Mouse (Mus musculus) midbrain, embryonic 14.5 days (tissue): ENCODE measurements around the gene Cyfip1. TPM values are rescaled to one million over a fixed set of nuclear protein-coding genes. Genes with fewer than 3 reads are reported as not detected.
A peak's percentile ranks its signal among the peaks of the same experiment; 100 is the strongest.

Experiments used
- ATAC-seq: fragments of 200-750 bp; cut with Nextera tagmentation; 2 replicates; pipeline ENCODE4 v1.8.0; 2017; ENCODE audit warnings: moderate number of reproducible peaks, moderate library complexity; ENCODE audit not compliant: low FRiP score, low TSS enrichment
- DNase-seq: peaks from one replicate; pipeline ENCODE4 v3.0.0-alpha.2; 2015
- H3K27ac ChIP-seq: fragments of 300-500 bp; sonication (generic); replicated peaks from 2 replicates; pipeline ENCODE4 v1.5.1; 2014; ENCODE audit warnings: mild to moderate bottlenecking, low read depth, low read length, moderate library complexity
- H3K27me3 ChIP-seq: fragments of 300-500 bp; sonication (generic); 2 replicates; pipeline ENCODE4 v1.6.1; 2014; ENCODE audit warnings: low read length, control low read depth, mixed read lengths; ENCODE audit not compliant: control insufficient read depth, insufficient read depth
- H3K36me3 ChIP-seq: fragments of 300-500 bp; sonication (generic); 2 replicates; pipeline ENCODE4 v1.6.1; 2014; ENCODE audit warnings: low read length, control low read depth; ENCODE audit not compliant: control insufficient read depth, insufficient read depth
- H3K4me1 ChIP-seq: fragments of 300-500 bp; sonication (generic); 2 replicates; pipeline ENCODE4 v1.6.1; 2014; ENCODE audit warnings: mild to moderate bottlenecking, antibody characterized with exemption, low read length, control low read depth; ENCODE audit not compliant: control insufficient read depth, insufficient read depth
- H3K4me2 ChIP-seq: fragments of 300-500 bp; sonication (generic); 2 replicates; pipeline ENCODE4 v1.6.1; 2014; ENCODE audit warnings: mild to moderate bottlenecking, low read length, moderate library complexity
- H3K4me3 ChIP-seq: fragments of 300-500 bp; sonication (generic); replicated peaks from 2 replicates; pipeline ENCODE4 v1.5.1; 2014; ENCODE audit warnings: low read depth, low read length
- H3K9ac ChIP-seq: fragments of 300-500 bp; sonication (generic); replicated peaks from 2 replicates; pipeline ENCODE4 v1.6.1; 2014; ENCODE audit warnings: mild to moderate bottlenecking, low read length, moderate library complexity
- H3K9me3 ChIP-seq: fragments of 300-500 bp; sonication (generic); 2 replicates; pipeline ENCODE4 v1.6.1; 2016; ENCODE audit warnings: low read length, control low read depth, mixed read lengths; ENCODE audit not compliant: control insufficient read depth
- WGBS: fragments of 180-500 bp; shearing (Covaris S2); extraction: QIAGEN DNeasy Blood & Tissue Kit; methylation state at CpG from one replicate; pipeline ENCODE4 v1.1.7; 2014; 5-methylcytosine and 5-hydroxymethylcytosine counted together
- polyA plus RNA-seq: library from polyadenylated mRNA; unstranded; fragments of >200 nt; fragmentation: Nextera tagmentation; extraction: Ambion mirVana; gene quantifications from 2 replicates; pipeline ENCODE4 v1.2.1, GENCODE M21; 2014

The Cyfip1 gene
- polyA plus RNA-seq, 1 experiment from 2014 or later, result 55.1 TPM

DNA sequence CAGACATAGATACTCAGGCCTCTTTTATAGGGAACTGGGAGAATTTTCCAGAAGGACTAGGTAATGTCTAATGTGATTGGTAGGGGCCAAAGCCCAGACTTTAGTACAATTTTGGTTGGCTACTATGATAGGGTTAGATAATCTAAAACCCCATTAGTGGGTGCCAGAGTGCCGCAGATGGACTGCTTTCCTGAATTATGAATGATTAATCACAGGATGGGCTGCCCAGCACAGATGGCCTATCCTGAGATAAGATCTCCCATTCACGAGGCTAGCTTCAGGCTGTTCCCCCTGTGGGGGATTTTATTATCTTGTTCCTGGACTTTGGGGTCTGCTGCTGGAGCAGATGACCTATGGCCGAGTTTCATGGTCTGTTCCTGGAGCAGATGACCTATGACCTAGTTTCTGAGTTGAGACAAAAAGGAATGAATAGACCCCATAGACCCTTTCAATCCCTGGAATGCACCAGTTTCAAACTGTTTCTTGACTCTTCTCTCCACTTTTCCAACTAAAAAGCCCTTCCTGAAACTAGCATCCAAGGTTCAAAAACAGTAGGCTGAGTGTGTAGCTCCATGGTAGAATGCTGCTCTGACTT lies 125.4 kb downstream of the Cyfip1 start:
- Histone ChIP-seq H3K9me3 (no peaks in the 10 kb centered on the region), H3K4me2 (no peak overlapping the region), H3K36me3 (no peaks in the 10 kb centered on the region), H3K4me3 (no peak overlapping the region), H3K9ac (no peak overlapping the region), H3K27me3 (no peaks in the 10 kb centered on the region), H3K4me1 (peaks cover 7% of the 10 kb centered on the region; the same call in 1 of the 2 replicates), H3K27ac (no peak overlapping the region)
- WGBS, result 28% methylated on average over 3 of the region's 3 CpGs
- no peak for ATAC-seq
- DNase-seq, result no peak

DNA sequence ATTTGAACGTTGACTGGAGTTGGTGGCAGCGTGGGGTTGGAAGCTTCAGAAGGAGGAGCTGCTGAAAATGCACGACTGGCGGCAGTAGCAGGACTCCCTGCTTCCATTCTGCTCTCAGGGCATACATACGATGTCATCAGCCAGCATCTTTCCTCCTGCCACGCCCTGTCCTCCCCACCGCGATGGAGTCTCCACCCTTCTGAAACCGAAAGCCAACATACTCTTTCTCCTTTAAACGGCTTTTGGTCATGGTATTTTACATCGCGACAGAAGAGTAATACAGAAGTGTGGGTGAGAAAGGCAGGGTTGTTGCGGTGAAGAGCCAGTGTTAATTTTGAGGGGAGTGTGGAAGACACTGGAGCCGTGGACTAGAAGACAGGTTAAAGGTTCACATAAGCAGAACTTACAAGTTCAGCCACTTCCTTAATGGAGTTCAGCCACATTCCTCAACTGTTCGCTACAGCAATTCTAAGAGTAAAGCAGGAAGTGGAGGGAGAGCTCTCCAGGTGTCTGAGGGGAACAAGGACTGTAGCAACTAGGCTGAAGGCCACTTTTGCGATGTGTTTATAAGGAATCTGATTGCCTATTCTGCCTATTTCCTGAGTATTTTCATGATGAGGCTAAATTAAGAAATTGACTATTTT lies 126.8 kb downstream of the Cyfip1 start:
- Histone ChIP-seq H3K36me3 (no peaks in the 10 kb centered on the region), H3K4me2 (peak overlapping the region; percentile 27), H3K9ac (no peak overlapping the region), H3K4me3 (no peak overlapping the region), H3K9me3 (no peaks in the 10 kb centered on the region), H3K27ac (no peak overlapping the region), H3K27me3 (no peaks in the 10 kb centered on the region), H3K4me1 (no peaks in the 10 kb centered on the region)
- WGBS, result 53% methylated on average over 16 of the region's 16 CpGs
- DNase-seq (peak; percentile 4), ATAC-seq (no peak)

DNA sequence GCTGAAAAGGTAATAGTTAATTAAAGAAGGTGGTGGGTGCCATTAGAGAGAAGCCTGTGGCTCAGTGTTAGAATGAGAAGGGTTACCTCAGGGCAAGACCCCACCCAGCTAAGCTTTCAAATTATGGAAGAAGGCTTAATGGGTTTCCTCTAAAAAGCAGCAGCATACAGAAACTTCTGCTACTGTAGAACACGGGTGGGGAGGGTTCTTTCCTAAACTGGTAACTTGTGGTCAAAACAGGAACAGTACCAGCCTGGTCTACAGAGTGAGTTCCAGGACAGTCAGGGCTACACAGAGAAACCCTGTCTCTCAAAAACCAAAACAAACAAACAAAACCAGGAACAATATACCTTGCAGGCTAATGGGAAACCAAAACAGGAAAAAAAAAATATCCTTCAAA lies 127.9 kb downstream of the Cyfip1 start:
- ATAC-seq (no peak), DNase-seq (no peak)
- H3K9ac ChIP-seq, result no peak overlapping the region
- no peaks in the 10 kb centered on the region for H3K9me3 ChIP-seq
- H3K36me3 ChIP-seq, result no peaks in the 10 kb centered on the region
- H3K4me2 ChIP-seq, result no peak overlapping the region
- no peak overlapping the region for H3K4me3 ChIP-seq
- WGBS, result 81% methylated on average over 1 of the region's 1 CpGs
- no peaks in the 10 kb centered on the region for H3K27me3 ChIP-seq
- no peak overlapping the region for H3K27ac ChIP-seq
- H3K4me1 ChIP-seq, result no peaks in the 10 kb centered on the region

DNA sequence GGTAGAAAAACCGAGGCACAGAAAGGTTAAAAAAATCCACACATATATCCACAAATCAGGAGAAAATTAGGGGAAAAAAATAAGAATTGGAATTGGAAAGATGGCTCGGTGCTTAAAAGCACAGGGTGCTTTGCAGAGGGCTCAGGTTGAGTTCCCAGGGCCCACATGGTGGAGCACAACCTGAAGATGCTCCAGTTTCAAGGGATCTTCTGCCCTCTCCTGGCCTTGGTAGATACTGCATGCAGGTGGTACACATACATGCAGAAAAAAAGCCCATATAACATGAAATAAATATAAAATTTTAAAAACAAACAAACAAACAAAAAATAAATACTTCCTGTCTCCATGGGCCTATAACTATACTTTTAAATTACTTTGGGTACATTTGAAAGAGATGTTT lies 132.9 kb downstream of the Cyfip1 start:
- WGBS, result 95% methylated on average over 2 of the region's 2 CpGs
- no peak for DNase-seq

DNA sequence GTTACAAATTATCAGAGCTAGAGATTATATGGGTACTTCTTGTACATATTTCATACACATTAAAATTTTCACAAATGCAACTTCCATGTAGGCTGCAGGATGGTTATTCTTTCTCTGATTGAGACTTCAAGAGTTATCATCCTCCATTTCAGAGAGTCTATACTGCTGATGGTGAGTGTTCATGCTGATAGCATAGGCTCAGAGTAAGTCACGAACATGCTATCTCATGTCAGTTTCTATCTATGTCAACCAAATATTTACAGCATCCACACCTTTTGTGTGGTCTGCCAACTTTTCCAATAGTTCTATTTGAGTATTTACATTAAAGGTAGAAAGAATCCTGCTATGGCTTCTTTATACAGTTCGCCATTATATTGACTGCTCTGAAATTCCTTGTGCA lies 140.0 kb downstream of the Cyfip1 start:
- H3K36me3 ChIP-seq, result peaks cover 27% of the 10 kb centered on the region
- no peaks in the 10 kb centered on the region for H3K27me3 ChIP-seq
- H3K4me2 ChIP-seq, result no peak overlapping the region

More for the DNA sequence above, 132.9 kb downstream of the Cyfip1 start:
- Histone ChIP-seq H3K27ac (no peak overlapping the region), H3K27me3 (no peaks in the 10 kb centered on the region), H3K9ac (no peak overlapping the region), H3K4me2 (no peak overlapping the region), H3K9me3 (no peaks in the 10 kb centered on the region), H3K4me3 (no peak overlapping the region), H3K4me1 (no peaks in the 10 kb centered on the region), H3K36me3 (peaks cover 15% of the 10 kb centered on the region)
- ATAC-seq, result no peak

More for the DNA sequence above, 140.0 kb downstream of the Cyfip1 start:
- Histone ChIP-seq H3K4me3 (no peak overlapping the region), H3K9me3 (no peaks in the 10 kb centered on the region), H3K9ac (no peak overlapping the region), H3K27ac (no peak overlapping the region), H3K4me1 (no peaks in the 10 kb centered on the region)
- WGBS, result 97% methylated on average over 2 of the region's 2 CpGs
- no peak for ATAC-seq
- no peak for DNase-seq

Other genes with a start within 250 kb of the Cyfip1 start
- gene Siglech, start 73.6 kb upstream of the Cyfip1 start, polyA plus RNA-seq, result 1.6 and 1.8 TPM in 2 replicates
- gene Tubgcp5, start 47.6 kb upstream of the Cyfip1 start, polyA plus RNA-seq, result 25.5 and 39.5 TPM in 2 replicates
- 37.3 and 45.1 TPM in 2 replicates for gene Nipa2, start 120.7 kb downstream of the Cyfip1 start, polyA plus RNA-seq
- 19.4 and 20.1 TPM in 2 replicates for gene Nipa1, start 178.2 kb downstream of the Cyfip1 start, polyA plus RNA-seq
- 52.3 and 58.7 TPM in 2 replicates for gene Herc2, start 208.5 kb downstream of the Cyfip1 start, polyA plus RNA-seq